Mouse (Mus musculus) megakaryocyte, embryonic 14.5 days (primary cell): ENCODE results near the gene Tgfa. TPM values are rescaled to one million over a fixed set of nuclear protein-coding genes. Genes with fewer than 3 reads are reported as not detected.

Experiments used
- H3K27me3 ChIP-seq: replicated peaks from 2 replicates; pipeline ENCODE3; 2012; ENCODE audit warnings: inconsistent platforms
- H3K36me3 ChIP-seq: replicated peaks from 2 replicates; pipeline ENCODE3; 2012; ENCODE audit warnings: low read length, inconsistent platforms, mixed read lengths
- H3K4me1 ChIP-seq: 2 replicates; pipeline ENCODE4 v1.6.1; 2012; ENCODE audit warnings: inconsistent platforms
- H3K4me3 ChIP-seq: replicated peaks from 2 replicates; pipeline ENCODE3; 2012; ENCODE audit warnings: moderate library complexity, mild to moderate bottlenecking, inconsistent platforms
- H3K9me3 ChIP-seq: 2 replicates; pipeline ENCODE4 v1.6.1; 2012; ENCODE audit warnings: inconsistent platforms
- FLI1 ChIP-seq: IDR thresholded peaks from 2 replicates; pipeline ENCODE4 v1.6.1; 2012; ENCODE audit warnings: low read length, inconsistent platforms, mixed read lengths
- GATA1 ChIP-seq: IDR thresholded peaks from 3 replicates; pipeline ENCODE4 v1.6.1; 2012; ENCODE audit warnings: mixed read lengths, low read length, inconsistent platforms, borderline replicate concordance
- polyA plus RNA-seq: library from polyadenylated mRNA; stranded (reverse); fragments of >175 nt; gene quantifications from 2 replicates; pipeline ENCODE4 v1.2.3, GENCODE M21; 2012; ENCODE audit warnings: low replicate concordance; ENCODE audit not compliant: insufficient read depth

Gene Tgfa
- polyA plus RNA-seq, 1 experiment = not detected

- no peaks in the 10 kb centered on the region for H3K36me3 ChIP-seq
- TF ChIP-seq FLI1 (no peak), GATA1 (no peak)
- no peaks in the 10 kb centered on the region for H3K4me1 ChIP-seq
- H3K27me3 ChIP-seq = peaks cover 11% of the 10 kb centered on the region
- H3K9me3 ChIP-seq = peaks cover 7% of the 10 kb centered on the region; the same call in 1 of the 2 replicates
- H3K4me3 ChIP-seq = no peak overlapping the region
Observed at GRCm38 (mm10) chr6:86317066-86317465, 122.0 kb downstream of the Tgfa start.

GRCm38 (mm10) chr6:86318855-86319254 is 123.8 kb downstream of the Tgfa start:
- peaks cover 7% of the 10 kb centered on the region; the same call in 1 of the 2 replicates for H3K9me3 ChIP-seq
- TF ChIP-seq FLI1 (no peak), GATA1 (no peak)
- H3K36me3 ChIP-seq = no peaks in the 10 kb centered on the region
- no peak overlapping the region for H3K4me3 ChIP-seq
- peaks cover 16% of the 10 kb centered on the region for H3K27me3 ChIP-seq
- no peaks in the 10 kb centered on the region for H3K4me1 ChIP-seq

DNA sequence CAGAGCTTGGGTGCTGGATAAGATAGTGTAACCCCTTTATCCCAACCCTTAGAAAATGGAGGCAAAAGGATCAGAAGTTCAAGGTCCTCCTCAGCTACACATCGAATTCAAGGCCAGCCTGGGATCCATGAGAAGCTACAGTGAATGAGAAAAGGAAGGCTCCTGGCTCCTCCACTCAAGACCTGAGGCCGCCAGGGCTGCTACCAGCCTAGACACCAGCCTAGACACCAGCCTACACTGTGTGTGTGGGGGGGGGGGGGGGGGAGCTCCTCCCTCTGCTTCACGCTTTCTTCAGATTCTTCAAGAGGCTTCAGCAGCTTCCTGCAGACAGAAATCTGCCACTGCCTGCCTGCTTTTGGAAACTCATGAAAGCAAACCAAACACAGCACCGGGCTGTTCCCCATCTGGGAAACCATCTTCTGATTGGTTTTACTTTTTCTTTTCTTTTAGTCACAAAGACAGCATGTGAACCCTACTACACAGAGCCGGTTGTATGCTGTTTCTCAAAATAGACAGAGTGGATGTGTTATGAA is 127.1 kb downstream of the Tgfa start:
- TF ChIP-seq FLI1 = no peak
- no peak for TF ChIP-seq GATA1
- H3K4me3 ChIP-seq = no peak overlapping the region
- H3K27me3 ChIP-seq = peaks cover 21% of the 10 kb centered on the region
- no peaks in the 10 kb centered on the region for H3K36me3 ChIP-seq
- peaks cover 7% of the 10 kb centered on the region; the same call in 1 of the 2 replicates for H3K9me3 ChIP-seq
- H3K4me1 ChIP-seq = no peaks in the 10 kb centered on the region

GRCm38 (mm10) chr6:86322991-86323390 is 128.0 kb downstream of the Tgfa start:
- no peaks in the 10 kb centered on the region for H3K36me3 ChIP-seq
- H3K4me3 ChIP-seq = no peak overlapping the region
- no peak for TF ChIP-seq FLI1
- H3K27me3 ChIP-seq = peaks cover 21% of the 10 kb centered on the region
- no peaks in the 10 kb centered on the region for H3K4me1 ChIP-seq
- H3K9me3 ChIP-seq = peaks cover 7% of the 10 kb centered on the region; the same call in 1 of the 2 replicates

DNA sequence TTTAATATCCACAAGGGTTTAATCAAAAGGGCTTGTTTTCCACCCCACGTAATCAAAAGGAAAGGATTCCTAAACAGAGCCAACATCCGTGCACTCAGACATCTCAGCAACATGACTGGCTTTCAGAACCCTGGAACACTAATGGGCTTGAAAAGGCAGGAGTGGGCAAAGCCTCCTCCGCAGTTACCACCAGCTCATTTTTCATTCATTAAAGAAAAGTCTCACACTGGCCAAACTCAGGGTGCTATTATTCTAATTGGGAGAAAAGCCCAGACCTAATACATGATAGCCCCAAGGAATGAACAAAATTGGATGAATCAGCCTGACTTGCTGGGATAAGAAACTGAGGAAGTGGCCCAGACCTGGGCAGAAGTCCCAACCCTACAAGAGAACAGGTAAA is 129.4 kb downstream of the Tgfa start:
- no peaks in the 10 kb centered on the region for H3K4me1 ChIP-seq
- TF ChIP-seq FLI1 = no peak
- H3K4me3 ChIP-seq = no peak overlapping the region
- peaks cover 7% of the 10 kb centered on the region; the same call in 1 of the 2 replicates for H3K9me3 ChIP-seq
- H3K27me3 ChIP-seq = peaks cover 20% of the 10 kb centered on the region
- H3K36me3 ChIP-seq = no peaks in the 10 kb centered on the region

Other genes with a start within 250 kb of the Tgfa start
- 2.6 and 22.9 TPM in 2 replicates for gene Dusp11, start 233.6 kb upstream of the Tgfa start, polyA plus RNA-seq
- not detected in 2 replicates for gene Figla, start 179.1 kb upstream of the Tgfa start, polyA plus RNA-seq
- gene Add2, start 166.5 kb upstream of the Tgfa start, polyA plus RNA-seq = 0.19 and 0.46 TPM in 2 replicates
- 2.8 and 6.7 TPM in 2 replicates for gene Fam136a, start 170.4 kb downstream of the Tgfa start, polyA plus RNA-seq
- gene Snrpg, start 176.1 kb downstream of the Tgfa start, polyA plus RNA-seq = 2.9 and 11.4 TPM in 2 replicates
- gene Pcyox1, start 201.9 kb downstream of the Tgfa start, polyA plus RNA-seq = 8.2 and 12.4 TPM in 2 replicates
- gene Tia1, start 209.0 kb downstream of the Tgfa start, polyA plus RNA-seq = 2.0 and 6.4 TPM in 2 replicates
- gene Gm44790, start 231.4 kb downstream of the Tgfa start, polyA plus RNA-seq = not detected in 2 replicates
- 5.3 TPM in 1 of 2 replicates, not detected in the other for gene C87436, start 243.2 kb downstream of the Tgfa start, polyA plus RNA-seq